Mouse (Mus musculus): Measurements from ENCODE around the gene Lhx2. TPM values are rescaled to one million over a fixed set of nuclear protein-coding genes. Genes with fewer than 3 reads are reported as not detected.

Lhx2 gene
- polyA plus RNA-seq, 1 experiment, result 0.89 TPM

DNA sequence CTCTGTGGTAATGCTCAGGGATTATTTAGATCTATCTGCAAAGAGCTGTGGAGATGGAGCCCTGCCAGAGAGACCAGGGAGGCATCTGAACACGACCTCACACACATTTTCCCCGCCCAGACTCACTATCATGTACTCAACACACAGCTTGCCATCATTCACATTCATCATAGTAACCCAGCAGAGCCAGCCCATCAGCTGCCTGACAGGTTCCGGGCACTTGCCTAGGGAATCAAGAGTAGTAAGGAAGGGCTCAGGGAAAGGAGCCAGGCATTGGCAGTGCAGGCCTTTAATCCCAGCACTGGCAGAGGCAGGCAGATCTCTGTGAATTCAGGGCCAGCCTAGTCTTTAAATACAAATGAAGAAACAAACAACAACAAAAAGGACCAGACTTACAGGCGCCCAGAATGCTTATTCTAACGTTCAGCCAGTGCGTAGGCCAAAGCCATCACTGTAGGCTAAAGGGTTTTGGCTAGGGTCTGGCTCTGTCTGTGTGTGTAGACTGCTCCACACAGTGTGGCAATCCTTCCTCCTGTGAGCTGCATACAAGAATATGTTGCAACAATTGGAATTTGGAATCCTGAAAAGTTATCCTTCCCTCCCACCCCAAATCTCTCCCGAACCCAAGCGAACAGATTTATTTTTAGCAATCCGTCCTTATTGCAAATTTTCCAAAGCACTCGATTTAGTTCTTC lies 48.6 kb downstream of the Lhx2 start:
- Histone ChIP-seq H3K27me3 (ENCODE audit: control insufficient read depth, insufficient read depth, insufficient read length) (peaks cover 15% of the 10 kb centered on the region), H3K4me2 (ENCODE audit: low read depth) (no peak overlapping the region)
- no peak for TF ChIP-seq REST (IDR thresholded peaks at IDR 0.05; ENCODE audit: insufficient read depth, insufficient read length)
- TF ChIP-seq TCF3 (IDR thresholded peaks at IDR 0.05; ENCODE audit: insufficient read length, low read depth), result no peak
- no peak for TF ChIP-seq CEBPB (IDR thresholded peaks at IDR 0.05; ENCODE audit: insufficient read depth, poor library complexity, severe bottlenecking)
- TF ChIP-seq SRF (IDR thresholded peaks at IDR 0.05; ENCODE audit: control insufficient read depth, insufficient read length, low read depth), result no peak
- TF ChIP-seq TCF12 (IDR thresholded peaks at IDR 0.05; ENCODE audit: insufficient read depth, poor library complexity, severe bottlenecking), result no peak
- no peak for TF ChIP-seq POLR2A (IDR thresholded peaks at IDR 0.05; ENCODE audit: insufficient read length, low read depth)
- TF ChIP-seq E2F4 (IDR thresholded peaks at IDR 0.05; ENCODE audit: insufficient read depth), result no peak
- TF ChIP-seq MAX (IDR thresholded peaks at IDR 0.05; ENCODE audit: low read depth), result no peak
- TF ChIP-seq MYOD1 (IDR thresholded peaks at IDR 0.05; ENCODE audit: control insufficient read depth in 1 of 3, insufficient read length in 2 of 3, low read depth in 2 of 3), result no peak
- TF ChIP-seq USF1 (IDR thresholded peaks at IDR 0.05; ENCODE audit: low read depth), result no peak
- TF ChIP-seq MYOG (IDR thresholded peaks at IDR 0.05; ENCODE audit: control insufficient read depth in 1 of 3, insufficient read depth in 1 of 3, insufficient read length in 2 of 3, low read depth in 2 of 3), result no peak
- no peak for TF ChIP-seq POLR2AphosphoS2 (IDR thresholded peaks at IDR 0.05; ENCODE audit: insufficient read length, low read depth)

GRCm38 (mm10) chr2:38394977-38395868 lies 56.1 kb downstream of the Lhx2 start:
- Histone ChIP-seq H3K27me3 (ENCODE audit: control insufficient read depth, insufficient read depth, insufficient read length) (no peaks in the 10 kb centered on the region), H3K4me2 (ENCODE audit: low read depth) (peak overlapping the region; percentile 41), H3K79me2 (ENCODE audit: control insufficient read depth, insufficient read depth) (no peaks in the 10 kb centered on the region), H3K36me3 (ENCODE audit: control insufficient read depth, insufficient read depth) (no peaks in the 10 kb centered on the region), H3K4me3 (no peak overlapping the region), H3ac (ENCODE audit: control insufficient read depth, insufficient read length) (no peak overlapping the region)
- TF ChIP-seq CEBPB (IDR thresholded peaks at IDR 0.05; ENCODE audit: insufficient read depth, poor library complexity, severe bottlenecking) (no peak), MYOG (IDR thresholded peaks at IDR 0.05; ENCODE audit: control insufficient read depth in 1 of 3, insufficient read depth in 1 of 3, insufficient read length in 2 of 3, low read depth in 2 of 3) (peak; percentile 85 to 96 (median 95)), MYOD1 (IDR thresholded peaks at IDR 0.05; ENCODE audit: control insufficient read depth in 1 of 3, insufficient read length in 2 of 3, low read depth in 2 of 3) (peak; percentile 73 to 93 (median 92)), TCF3 (IDR thresholded peaks at IDR 0.05; ENCODE audit: insufficient read length, low read depth) (peak; percentile 79), TCF12 (IDR thresholded peaks at IDR 0.05; ENCODE audit: insufficient read depth, poor library complexity, severe bottlenecking) (peak; percentile 86)

More for the DNA sequence above, 48.6 kb downstream of the Lhx2 start:
- no peak overlapping the region for H3ac ChIP-seq (ENCODE audit: control insufficient read depth, insufficient read length)
- no peak overlapping the region for H3K4me3 ChIP-seq
- no peaks in the 10 kb centered on the region for H3K36me3 ChIP-seq (ENCODE audit: control insufficient read depth, insufficient read depth)
- no peaks in the 10 kb centered on the region for H3K79me2 ChIP-seq (ENCODE audit: control insufficient read depth, insufficient read depth)

DNA sequence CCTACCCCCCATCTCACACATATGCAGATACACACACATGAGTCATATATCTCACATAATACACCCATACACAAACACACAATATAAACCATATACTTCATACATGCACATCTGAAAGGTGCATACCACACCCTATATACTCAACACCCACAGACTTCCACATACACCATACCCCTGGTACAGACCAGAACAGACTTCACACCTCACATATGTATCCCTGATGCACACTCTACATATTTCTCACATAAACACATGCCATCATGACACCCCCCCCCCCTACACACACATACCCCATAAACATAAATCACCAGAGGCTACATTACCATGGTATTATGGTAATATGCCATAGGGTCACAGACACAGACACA lies 56.8 kb downstream of the Lhx2 start:
- TF ChIP-seq USF1 (IDR thresholded peaks at IDR 0.05; ENCODE audit: low read depth) (no peak), REST (IDR thresholded peaks at IDR 0.05; ENCODE audit: insufficient read depth, insufficient read length) (no peak), E2F4 (IDR thresholded peaks at IDR 0.05; ENCODE audit: insufficient read depth) (no peak), TCF12 (IDR thresholded peaks at IDR 0.05; ENCODE audit: insufficient read depth, poor library complexity, severe bottlenecking) (no peak), MYOG (IDR thresholded peaks at IDR 0.05; ENCODE audit: control insufficient read depth in 1 of 3, insufficient read depth in 1 of 3, insufficient read length in 2 of 3, low read depth in 2 of 3) (no peak), SRF (IDR thresholded peaks at IDR 0.05; ENCODE audit: control insufficient read depth, insufficient read length, low read depth) (no peak), CEBPB (IDR thresholded peaks at IDR 0.05; ENCODE audit: insufficient read depth, poor library complexity, severe bottlenecking) (no peak), POLR2A (IDR thresholded peaks at IDR 0.05; ENCODE audit: insufficient read length, low read depth) (no peak), MYOD1 (IDR thresholded peaks at IDR 0.05; ENCODE audit: control insufficient read depth in 1 of 3, insufficient read length in 2 of 3, low read depth in 2 of 3) (no peak), MAX (IDR thresholded peaks at IDR 0.05; ENCODE audit: low read depth) (no peak), POLR2AphosphoS2 (IDR thresholded peaks at IDR 0.05; ENCODE audit: insufficient read length, low read depth) (no peak), TCF3 (IDR thresholded peaks at IDR 0.05; ENCODE audit: insufficient read length, low read depth) (no peak)
- Histone ChIP-seq H3ac (ENCODE audit: control insufficient read depth, insufficient read length) (no peak overlapping the region), H3K4me2 (ENCODE audit: low read depth) (no peak overlapping the region), H3K79me2 (ENCODE audit: control insufficient read depth, insufficient read depth) (no peaks in the 10 kb centered on the region), H3K36me3 (ENCODE audit: control insufficient read depth, insufficient read depth) (no peaks in the 10 kb centered on the region), H3K27me3 (ENCODE audit: control insufficient read depth, insufficient read depth, insufficient read length) (no peaks in the 10 kb centered on the region), H3K4me3 (no peak overlapping the region)

DNA sequence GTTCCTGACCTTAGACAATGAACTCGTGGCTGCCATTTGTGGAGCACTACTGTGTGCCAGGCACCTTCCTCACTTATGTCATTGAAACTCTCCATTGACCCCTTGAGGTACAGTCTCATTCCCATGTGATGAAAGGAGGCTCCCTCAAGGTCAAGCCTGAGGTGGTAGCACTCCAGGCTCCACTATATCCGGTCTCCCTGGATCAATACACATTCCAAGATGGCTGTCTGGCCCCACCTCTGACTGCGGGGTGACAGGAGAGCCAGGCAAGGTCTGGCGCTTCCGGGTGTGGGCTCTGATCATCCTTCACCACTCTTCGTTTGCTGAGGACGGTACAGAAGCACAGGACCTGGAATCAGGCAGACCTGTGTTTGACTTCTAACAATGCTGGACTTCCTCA lies 58.2 kb downstream of the Lhx2 start:
- TF ChIP-seq E2F4 (IDR thresholded peaks at IDR 0.05; ENCODE audit: insufficient read depth) (no peak), CEBPB (IDR thresholded peaks at IDR 0.05; ENCODE audit: insufficient read depth, poor library complexity, severe bottlenecking) (no peak)
- no peak overlapping the region for H3K4me3 ChIP-seq

More for the DNA sequence above, 58.2 kb downstream of the Lhx2 start:
- Histone ChIP-seq H3K4me2 (ENCODE audit: low read depth) (no peak overlapping the region), H3K27me3 (ENCODE audit: control insufficient read depth, insufficient read depth, insufficient read length) (no peaks in the 10 kb centered on the region), H3K36me3 (ENCODE audit: control insufficient read depth, insufficient read depth) (no peaks in the 10 kb centered on the region), H3ac (ENCODE audit: control insufficient read depth, insufficient read length) (no peak overlapping the region), H3K79me2 (ENCODE audit: control insufficient read depth, insufficient read depth) (no peaks in the 10 kb centered on the region)
